25 mouse cellular contexts compared by ENCODE assay signal in the genomic region with DNA sequence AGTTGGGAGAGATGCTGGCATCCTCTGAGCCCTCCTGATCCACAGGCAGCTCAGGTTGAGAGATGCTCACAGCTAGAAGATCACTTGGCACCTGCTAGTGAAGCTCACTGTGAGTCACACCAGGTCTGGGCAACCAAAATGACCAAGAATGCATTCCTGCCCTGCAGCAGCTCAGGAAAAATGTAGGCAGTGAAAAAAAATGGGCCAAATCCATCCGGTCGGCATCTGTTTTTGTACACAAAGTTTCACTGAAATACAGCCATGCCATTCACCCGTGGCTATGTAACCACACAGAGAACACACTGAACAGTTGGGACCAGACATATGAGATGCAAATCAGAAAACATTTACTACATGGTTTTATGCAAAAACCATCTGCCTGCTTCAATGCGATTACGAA.
A peak's percentile ranks its signal among the peaks of the same experiment; 100 is the strongest.
DNase-seq lines count a peak whose midpoint lies in the region; ATAC-seq and TF ChIP-seq lines count a peak whose summit lies in the region.
"Had no signal": no experiment of that assay in that cellular context is flagged by ENCODE, and none has a peak within 500 bp of the region (broad histone marks: within the 10 kb centered on the region; RNA-seq: fewer than 3 reads in every experiment).

No protein-coding gene starts in this region.

- H3K4me1 ChIP-seq in forebrain, embryonic 15.5 days = no peaks in the 10 kb centered on the region
- H3K4me1 ChIP-seq in forebrain, embryonic 12.5 days = no peaks in the 10 kb centered on the region
- peaks cover 17% of the 10 kb centered on the region for H3K4me1 ChIP-seq in hindbrain, embryonic 10.5 days (replicated peaks)

- in situ Hi-C loops in Patski (cut with MboI; ENCODE audit: low pct_unique_long_range_greater_than_20kb) = no loop called here

- ATAC-seq in forebrain, embryonic 15.5 days (replicated peaks) = no peak
- ATAC-seq in forebrain, embryonic 12.5 days (ENCODE audit: low FRiP score) = no peak
- peak; percentile 84 for ATAC-seq in Patski
- ATAC-seq: forebrain, embryonic 16.5 days; lung, postnatal 0 days had no signal

- DNase-seq in layer of hippocampus, adult 18-20 months (ENCODE audit: low spot score in 2 of 2) = peak; percentile 40 to 73
- DNase-seq in layer of hippocampus, adult 9-10 months (ENCODE audit: low spot score) = no peak
- DNase-seq in 3134 (ENCODE audit: extremely low read depth, insufficient read length, low spot score) (peak; percentile 63), Patski (ENCODE audit: low read depth, low spot score) (peak; percentile 84)
- no peak for DNase-seq in lung, postnatal 36 days
- DNase-seq in hindbrain, embryonic 10.5 days (ENCODE audit: low spot score) = no peak
- DNase-seq: adrenal gland, postnatal 36 days; cerebellum, adult 11 months; cerebellum, adult 9-11 months; heart, adult 18-20 months; heart, postnatal 10 days; kidney, adult 11 months; kidney, postnatal 4 days; thymus, postnatal 25 days had no signal

- no peak overlapping the region for H3K9ac ChIP-seq in forebrain, embryonic 15.5 days (replicated peaks)
- H3K9ac ChIP-seq in forebrain, embryonic 12.5 days = no peak overlapping the region
- H3K9ac ChIP-seq: heart, embryonic 12.5 days; hindbrain, embryonic 12.5 days; stomach, embryonic 15.5 days had no signal

- H3K27ac ChIP-seq in forebrain, embryonic 15.5 days (replicated peaks) = 0 out of 2 replicates have a peak overlapping the region, but pooled peaks have one; percentile 3
- H3K27ac ChIP-seq in forebrain, embryonic 12.5 days = no peak overlapping the region
- no peak overlapping the region for H3K27ac ChIP-seq in hindbrain, embryonic 10.5 days
- H3K27ac ChIP-seq: hindbrain, embryonic 12.5 days; left cerebral cortex, adult 2 months; stomach, embryonic 15.5 days had no signal

- WGBS in forebrain, embryonic 15.5 days = 78% methylated on average over 5 of the region's 5 CpGs
- whole genome bisulfite sequencing in forebrain, embryonic 12.5 days = 91% methylated on average over 5 of the region's 5 CpGs
- 91% methylated on average over 5 of the region's 5 CpGs for WGBS in hindbrain, embryonic 10.5 days

- H3K4me3 ChIP-seq in forebrain, embryonic 15.5 days = no peak overlapping the region
- H3K4me3 ChIP-seq in forebrain, embryonic 12.5 days (replicated peaks) = no peak overlapping the region
- no peak overlapping the region for H3K4me3 ChIP-seq in hindbrain, embryonic 10.5 days
- H3K4me3 ChIP-seq: erythroblast, embryonic 14.5 days; heart, embryonic 12.5 days; hindbrain, embryonic 12.5 days; left cerebral cortex, adult 2 months; stomach, embryonic 15.5 days had no signal

- TF ChIP-seq CTCF in Patski (IDR thresholded peaks at IDR 0.05) = no peak

- POLR2A ChIA-PET in Patski (lab: Charles Lee) = no interaction called here

- no peaks in the 10 kb centered on the region for H3K27me3 ChIP-seq in forebrain, embryonic 15.5 days
- peaks cover 13% of the 10 kb centered on the region for H3K27me3 ChIP-seq in forebrain, embryonic 12.5 days
- no peaks in the 10 kb centered on the region for H3K27me3 ChIP-seq in Patski
- H3K27me3 ChIP-seq in hindbrain, embryonic 10.5 days (ENCODE audit: insufficient read depth, poor library complexity, severe bottlenecking) = peaks cover 3% of the 10 kb centered on the region; the same call in 1 of the 2 replicates
- H3K27me3 ChIP-seq: heart, embryonic 12.5 days; hindbrain, embryonic 12.5 days; stomach, embryonic 15.5 days had no signal

- CTCF ChIA-PET in Patski (lab: Charles Lee) = interaction anchor here (1.1 kb wide), 1 partner anchor 15 kb away, joined by 3 read pairs; no protein-coding TSS in a partner anchor

- peaks cover 3% of the 10 kb centered on the region; the same call in 1 of the 2 replicates for H3K9me3 ChIP-seq in forebrain, embryonic 15.5 days
- H3K9me3 ChIP-seq in forebrain, embryonic 12.5 days = peaks cover 10% of the 10 kb centered on the region
- peaks cover 11% of the 10 kb centered on the region; the same call in 1 of the 2 replicates for H3K9me3 ChIP-seq in hindbrain, embryonic 10.5 days
- H3K9me3 ChIP-seq: stomach, embryonic 15.5 days had no signal

- H3K4me2 ChIP-seq in forebrain, embryonic 15.5 days (replicated peaks) = no peak overlapping the region
- H3K4me2 ChIP-seq in forebrain, embryonic 12.5 days = no peak overlapping the region
- H3K4me2 ChIP-seq: heart, embryonic 12.5 days; hindbrain, embryonic 12.5 days; midbrain, embryonic 11.5 days; stomach, embryonic 15.5 days had no signal

- H3K36me3 ChIP-seq in forebrain, embryonic 15.5 days = no peaks in the 10 kb centered on the region
- H3K36me3 ChIP-seq in forebrain, embryonic 12.5 days (replicated peaks) = no peaks in the 10 kb centered on the region
- 0 out of 2 replicates have a peak, but pooled peaks cover 2% of the 10 kb centered on the region for H3K36me3 ChIP-seq in hindbrain, embryonic 10.5 days
- H3K36me3 ChIP-seq: G1E; hindbrain, embryonic 12.5 days; stomach, embryonic 15.5 days had no signal

Comparison
In these comparisons a context has a peak if more than half of its experiments do, and no peak if none do; other contexts are left out.
1. DNase-seq: peak in layer of hippocampus, adult 18-20 months (2 of 2), 3134 (single experiment) and Patski (single experiment); none in layer of hippocampus, adult 9-10 months (single experiment), lung, postnatal 36 days (single experiment) and hindbrain, embryonic 10.5 days (single experiment).